Mouse (Mus musculus) liver, embryonic 13.5 days (tissue): ENCODE measurements around the gene Znfx1. TPM values are rescaled to one million over a fixed set of nuclear protein-coding genes. Genes with fewer than 3 reads are reported as not detected.
A peak's percentile ranks its signal among the peaks of the same experiment; 100 is the strongest.

Source experiments
- ATAC-seq: fragments of 200-750 bp; cut with Nextera tagmentation; 2 replicates; pipeline ENCODE4 v1.8.0; 2017; ENCODE audit warnings: low read depth, mild to moderate bottlenecking, moderate number of reproducible peaks, moderate library complexity
- DNase-seq: peaks from one replicate; pipeline ENCODE4 v3.0.0; 2022
- H3K27ac ChIP-seq: fragments of 300-500 bp; sonication (generic); 2 replicates; pipeline ENCODE4 v1.5.1; 2015; ENCODE audit warnings: moderate library complexity, mild to moderate bottlenecking, inconsistent platforms
- H3K27me3 ChIP-seq: fragments of 300-500 bp; sonication (generic); 2 replicates; pipeline ENCODE4 v1.6.1; 2015; ENCODE audit warnings: mild to moderate bottlenecking, inconsistent platforms
- H3K36me3 ChIP-seq: fragments of 300-500 bp; sonication (generic); 2 replicates; pipeline ENCODE4 v1.6.1; 2015; ENCODE audit warnings: mild to moderate bottlenecking, inconsistent platforms
- H3K4me1 ChIP-seq: fragments of 300-500 bp; sonication (generic); replicated peaks from 2 replicates; pipeline ENCODE4 v1.6.1; 2015; ENCODE audit warnings: inconsistent platforms
- H3K4me2 ChIP-seq: fragments of 300-500 bp; sonication (generic); 2 replicates; pipeline ENCODE4 v1.6.1; 2015; ENCODE audit warnings: inconsistent platforms, mild to moderate bottlenecking, moderate library complexity
- H3K4me3 ChIP-seq: fragments of 300-500 bp; sonication (generic); replicated peaks from 2 replicates; pipeline ENCODE4 v1.5.1; 2015; ENCODE audit warnings: mild to moderate bottlenecking, inconsistent platforms
- H3K9ac ChIP-seq: fragments of 300-500 bp; sonication (generic); 2 replicates; pipeline ENCODE4 v1.6.1; 2015; ENCODE audit warnings: mild to moderate bottlenecking, inconsistent platforms
- H3K9me3 ChIP-seq: fragments of 300-500 bp; sonication (generic); replicated peaks from 2 replicates; pipeline ENCODE4 v1.6.1; 2016; ENCODE audit warnings: inconsistent platforms
- WGBS: fragments of 180-500 bp; shearing (Covaris S2); methylation state at CpG from one replicate; pipeline ENCODE4 v1.1.7; 2015; ENCODE audit not compliant: insufficient replicate concordance; 5-methylcytosine and 5-hydroxymethylcytosine counted together
- polyA plus RNA-seq: library from polyadenylated mRNA; unstranded; fragments of >200 nt; fragmentation: Nextera tagmentation; extraction: Ambion mirVana; gene quantifications from 2 replicates; pipeline ENCODE4 v1.2.1, GENCODE M21; 2015

Znfx1 gene
- 7.0 and 8.2 TPM in 2 replicates for polyA plus RNA-seq

- DNase-seq (peak; percentile 94), ATAC-seq (peak; percentile 82)
- H3K27ac ChIP-seq, result peak within 1 kb of the TSS; percentile 95
- H3K4me1 ChIP-seq, result peaks cover 70% of the 10 kb centered on the region
- peak within 1 kb of the TSS; percentile 91 for H3K4me3 ChIP-seq
- H3K36me3 ChIP-seq, result peaks cover 43% of the 10 kb centered on the region
- no peaks in the 10 kb centered on the region for H3K9me3 ChIP-seq
- peak within 1 kb of the TSS; percentile 95 for H3K9ac ChIP-seq
- WGBS, result under 1% methylated on average over 57 of the region's 57 CpGs
- no peaks in the 10 kb centered on the region for H3K27me3 ChIP-seq
- H3K4me2 ChIP-seq, result peak within 1 kb of the TSS; percentile 92
These were observed at the start of gene Znfx1 for GRCm38 (mm10) chr2:167062965-167063880. Gene Znfx1 (minus strand): TSS chr2:167063015.

DNA sequence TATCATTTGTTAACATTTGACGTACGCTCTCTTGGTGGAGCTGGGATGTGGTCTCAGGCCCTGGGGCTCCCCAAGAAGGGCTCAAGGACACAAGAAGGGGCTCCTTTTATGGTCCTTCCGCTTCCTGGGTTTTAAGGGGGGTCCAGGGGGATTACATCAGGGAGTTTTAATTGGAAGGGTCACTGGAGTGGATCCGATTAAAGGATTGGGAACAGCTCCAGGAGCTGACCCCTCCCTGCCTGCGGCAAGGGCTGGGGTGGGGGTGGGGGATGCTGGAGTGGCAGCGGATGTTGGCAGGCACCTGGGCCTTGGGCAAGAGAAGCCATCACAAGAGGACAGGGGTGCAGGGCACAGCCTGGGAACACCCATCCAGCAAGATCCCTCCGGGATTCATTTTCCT is 49.4 kb upstream of the Znfx1 start:
- H3K4me1 ChIP-seq, result no peaks in the 10 kb centered on the region
- H3K4me2 ChIP-seq, result no peak overlapping the region
- ATAC-seq (no peak), DNase-seq (no peak)
- no peaks in the 10 kb centered on the region for H3K27me3 ChIP-seq
- no peak overlapping the region for H3K9ac ChIP-seq
- 61% methylated on average over 7 of the region's 7 CpGs for WGBS
- H3K36me3 ChIP-seq, result no peaks in the 10 kb centered on the region
- no peaks in the 10 kb centered on the region for H3K9me3 ChIP-seq
- no peak overlapping the region for H3K4me3 ChIP-seq
- no peak overlapping the region for H3K27ac ChIP-seq

DNA sequence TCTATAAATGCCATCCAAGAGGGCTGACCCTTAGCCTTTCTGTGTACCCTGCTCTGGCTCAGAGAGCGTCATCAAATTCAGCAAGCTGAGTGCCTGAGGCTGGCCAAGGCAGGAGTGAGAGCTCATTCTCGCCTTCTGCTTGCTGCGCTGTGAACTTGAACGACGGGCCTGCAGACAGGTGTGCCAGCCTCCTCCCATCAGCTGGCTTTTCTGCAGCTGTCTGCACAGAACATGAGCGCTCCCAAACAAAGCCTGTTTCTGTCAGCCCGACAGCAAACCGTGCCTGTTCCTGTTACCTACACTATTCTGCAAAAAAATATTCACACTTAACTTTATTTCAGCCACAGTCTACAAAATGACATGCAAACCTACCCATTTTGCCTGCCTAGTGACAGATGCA is 46.7 kb upstream of the Znfx1 start:
- H3K9ac ChIP-seq, result no peak overlapping the region
- no peak overlapping the region for H3K4me2 ChIP-seq
- no peaks in the 10 kb centered on the region for H3K27me3 ChIP-seq
- no peaks in the 10 kb centered on the region for H3K36me3 ChIP-seq
- ATAC-seq (no peak), DNase-seq (no peak)
- H3K4me3 ChIP-seq, result no peak overlapping the region
- peaks cover 8% of the 10 kb centered on the region for H3K9me3 ChIP-seq
- 66% methylated on average over 8 of the region's 8 CpGs for WGBS
- H3K27ac ChIP-seq, result no peak overlapping the region
- H3K4me1 ChIP-seq, result no peaks in the 10 kb centered on the region

GRCm38 (mm10) chr2:167103546-167103945 is 40.7 kb upstream of the Znfx1 start:
- H3K36me3 ChIP-seq, result no peaks in the 10 kb centered on the region
- WGBS, result 73% methylated on average over 7 of the region's 7 CpGs
- H3K27ac ChIP-seq, result no peak overlapping the region
- no peak overlapping the region for H3K4me3 ChIP-seq
- ATAC-seq, result no peak
- H3K9me3 ChIP-seq, result peaks cover 8% of the 10 kb centered on the region
- H3K27me3 ChIP-seq, result no peaks in the 10 kb centered on the region
- H3K9ac ChIP-seq, result no peak overlapping the region
- H3K4me2 ChIP-seq, result no peak overlapping the region
- no peak for DNase-seq
- no peaks in the 10 kb centered on the region for H3K4me1 ChIP-seq

DNA sequence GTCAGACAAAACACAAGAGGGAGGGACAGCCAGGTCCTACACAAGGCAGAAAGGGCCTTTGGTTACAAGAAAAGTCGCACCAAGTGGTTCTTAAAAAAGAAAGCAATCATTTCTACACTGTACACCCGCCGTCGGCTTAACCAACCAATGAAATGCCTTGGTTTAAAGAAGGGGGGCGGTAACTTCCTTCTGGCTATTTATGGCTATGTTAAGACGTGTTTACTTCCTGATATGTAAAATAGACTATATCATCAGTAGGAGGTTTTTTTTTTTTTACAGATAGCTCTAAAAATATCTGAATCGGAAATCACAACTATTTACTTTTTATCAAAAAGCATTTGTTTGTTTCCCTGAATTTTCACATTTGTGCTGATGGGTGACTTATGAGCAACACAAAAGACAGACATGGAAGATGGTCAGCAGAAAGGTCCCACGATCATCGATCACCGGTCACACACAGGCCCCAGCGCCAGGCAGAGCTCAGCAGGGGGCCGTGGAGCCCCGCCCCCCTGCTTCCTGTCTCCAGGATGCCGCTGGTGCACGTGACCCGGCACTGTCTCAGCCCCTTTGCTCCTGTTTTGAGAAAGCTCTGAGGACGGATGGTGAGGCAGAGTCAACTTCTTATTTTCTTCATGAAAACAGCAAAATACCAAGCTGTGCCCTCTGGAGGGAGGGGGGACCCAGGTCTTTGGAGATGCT is 39.1 kb upstream of the Znfx1 start:
- no peaks in the 10 kb centered on the region for H3K4me1 ChIP-seq
- H3K9ac ChIP-seq, result no peak overlapping the region
- H3K27me3 ChIP-seq, result no peaks in the 10 kb centered on the region
- no peaks in the 10 kb centered on the region for H3K36me3 ChIP-seq
- no peak overlapping the region for H3K27ac ChIP-seq
- 29% methylated on average over 17 of the region's 17 CpGs for WGBS
- H3K9me3 ChIP-seq, result peaks cover 6% of the 10 kb centered on the region
- H3K4me2 ChIP-seq, result peak overlapping the region; percentile 47
- DNase-seq (no peak), ATAC-seq (no peak)
- H3K4me3 ChIP-seq, result 0 out of 2 replicates have a peak overlapping the region, but pooled peaks have one; percentile 7

DNA sequence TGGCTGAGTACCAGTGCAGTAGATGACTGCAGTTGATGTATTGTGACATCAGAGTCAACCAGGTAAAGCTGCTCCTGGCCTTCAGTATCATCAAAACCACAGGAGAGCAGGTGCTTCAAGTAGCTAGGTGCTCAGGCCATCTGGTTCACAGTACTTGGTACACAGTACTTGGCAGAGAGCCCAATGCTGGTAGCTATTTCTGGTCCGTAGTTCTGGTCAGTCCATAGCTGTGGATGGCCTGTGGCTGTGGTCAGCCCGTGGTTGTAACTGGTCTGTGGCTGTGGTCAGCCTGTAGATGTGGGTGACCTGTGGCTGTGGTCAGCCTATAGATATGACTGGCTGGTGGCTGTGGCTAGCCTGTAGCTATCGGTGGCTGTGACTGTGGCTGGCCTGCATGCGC is 31.9 kb upstream of the Znfx1 start:
- DNase-seq (no peak), ATAC-seq (no peak)
- WGBS, result 49% methylated on average over 4 of the region's 4 CpGs
- Histone ChIP-seq H3K9ac (no peak overlapping the region), H3K27me3 (no peaks in the 10 kb centered on the region), H3K4me1 (no peaks in the 10 kb centered on the region), H3K4me2 (no peak overlapping the region), H3K4me3 (no peak overlapping the region), H3K27ac (no peak overlapping the region), H3K36me3 (no peaks in the 10 kb centered on the region), H3K9me3 (no peaks in the 10 kb centered on the region)

- WGBS, result 23% methylated on average over 13 of the region's 13 CpGs
- H3K4me2 ChIP-seq, result no peak overlapping the region
- no peaks in the 10 kb centered on the region for H3K36me3 ChIP-seq
- DNase-seq (no peak), ATAC-seq (no peak)
- no peak overlapping the region for H3K9ac ChIP-seq
- H3K4me1 ChIP-seq, result no peaks in the 10 kb centered on the region
- no peaks in the 10 kb centered on the region for H3K9me3 ChIP-seq
- H3K27me3 ChIP-seq, result no peaks in the 10 kb centered on the region
- no peak overlapping the region for H3K27ac ChIP-seq
- no peak overlapping the region for H3K4me3 ChIP-seq
These were observed 30.5 kb upstream of the Znfx1 start for GRCm38 (mm10) chr2:167093171-167093900.

- H3K36me3 ChIP-seq, result no peaks in the 10 kb centered on the region
- H3K4me1 ChIP-seq, result no peaks in the 10 kb centered on the region
- no peak overlapping the region for H3K4me3 ChIP-seq
- ATAC-seq (no peak), DNase-seq (no peak)
- 61% methylated on average over 1 of the region's 1 CpGs for WGBS
- no peaks in the 10 kb centered on the region for H3K9me3 ChIP-seq
- H3K9ac ChIP-seq, result no peak overlapping the region
- H3K27ac ChIP-seq, result no peak overlapping the region
- H3K27me3 ChIP-seq, result peaks cover 3% of the 10 kb centered on the region; the same call in 1 of the 2 replicates
- no peak overlapping the region for H3K4me2 ChIP-seq
These were observed 27.5 kb upstream of the Znfx1 start for GRCm38 (mm10) chr2:167090271-167090670.

DNA sequence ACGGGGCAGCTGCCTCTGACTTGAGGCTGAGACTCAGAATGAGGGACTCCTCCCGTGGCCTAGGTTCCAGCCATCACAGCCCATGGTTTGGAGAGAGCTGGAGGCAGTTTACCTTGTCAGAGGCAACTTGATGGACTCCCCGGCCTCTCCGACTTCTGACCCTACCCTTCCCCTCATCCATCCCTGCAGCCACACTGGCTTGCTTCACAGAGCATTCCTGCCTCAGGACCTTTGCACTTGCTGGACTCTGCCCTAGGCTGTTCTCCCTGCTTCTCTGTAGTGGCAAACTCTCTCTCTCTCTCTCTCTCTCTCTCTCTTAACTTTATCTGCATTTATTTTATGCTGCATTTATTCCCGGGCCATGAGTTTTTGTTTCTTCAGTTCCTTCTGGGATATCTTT is 24.0 kb upstream of the Znfx1 start:
- ATAC-seq, result no peak
- WGBS, result 58% methylated on average over 5 of the region's 5 CpGs

DNA sequence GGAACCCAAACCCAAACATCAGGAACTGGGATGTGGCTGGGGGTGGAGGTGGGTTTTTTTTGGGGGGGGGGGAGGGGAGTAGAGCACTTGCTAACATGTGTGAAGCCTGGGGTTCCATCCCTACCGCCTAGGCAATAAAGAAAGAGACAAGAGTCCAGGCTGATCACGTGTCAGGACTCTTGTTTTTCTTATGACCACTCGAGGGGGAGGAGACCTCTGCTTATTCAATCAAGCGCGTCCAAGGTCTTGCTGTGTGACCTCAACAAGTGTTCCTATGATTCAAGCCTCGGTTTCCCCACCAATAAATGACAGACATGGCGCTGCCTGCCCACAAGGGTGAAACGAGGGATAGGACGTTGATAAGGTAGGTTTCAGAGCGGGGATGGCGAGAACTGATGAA is 23.3 kb upstream of the Znfx1 start:
- Histone ChIP-seq H3K27me3 (peaks cover 3% of the 10 kb centered on the region; the same call in 1 of the 2 replicates), H3K27ac (no peak overlapping the region), H3K9ac (no peak overlapping the region), H3K36me3 (no peaks in the 10 kb centered on the region), H3K4me3 (no peak overlapping the region), H3K4me2 (no peak overlapping the region), H3K9me3 (no peaks in the 10 kb centered on the region), H3K4me1 (no peaks in the 10 kb centered on the region)
- ATAC-seq, result no peak
- WGBS, result 54% methylated on average over 11 of the region's 11 CpGs
- no peak for DNase-seq

More for the DNA sequence above, 24.0 kb upstream of the Znfx1 start:
- no peaks in the 10 kb centered on the region for H3K4me1 ChIP-seq
- DNase-seq, result no peak
- no peak overlapping the region for H3K27ac ChIP-seq
- no peaks in the 10 kb centered on the region for H3K36me3 ChIP-seq
- H3K9me3 ChIP-seq, result no peaks in the 10 kb centered on the region
- H3K27me3 ChIP-seq, result peaks cover 3% of the 10 kb centered on the region; the same call in 1 of the 2 replicates
- H3K9ac ChIP-seq, result no peak overlapping the region
- H3K4me3 ChIP-seq, result no peak overlapping the region
- H3K4me2 ChIP-seq, result no peak overlapping the region

GRCm38 (mm10) chr2:167081639-167082038 is 18.8 kb upstream of the Znfx1 start:
- 5% methylated on average over 4 of the region's 4 CpGs for WGBS
- Histone ChIP-seq H3K4me1 (no peaks in the 10 kb centered on the region), H3K4me2 (no peak overlapping the region), H3K27me3 (peaks cover 12% of the 10 kb centered on the region; the same call in 1 of the 2 replicates), H3K4me3 (no peak overlapping the region), H3K9me3 (no peaks in the 10 kb centered on the region), H3K9ac (no peak overlapping the region), H3K36me3 (no peaks in the 10 kb centered on the region), H3K27ac (no peak overlapping the region)
- ATAC-seq, result no peak
- DNase-seq, result no peak
